Mouse (Mus musculus) gastrocnemius, postnatal 14 days (tissue): ENCODE measurements around the gene Tmem254b. TPM values are rescaled to one million over a fixed set of nuclear protein-coding genes. Genes with fewer than 3 reads are reported as not detected.
"Not testable (repeated sequence)": the region's sequence is repeated elsewhere in the genome, so short reads cannot be mapped to it uniquely, and the experiment has no call there.

Experiments used
- DNase-seq: peaks from one replicate; pipeline ENCODE4 v3.0.0; 2021; ENCODE audit warnings: mixed read lengths
- intact Hi-C: fragments of 180-260 bp; cut with DNase I; formaldehyde crosslinking; loops from one replicate; pipeline ENCODE4 v1.15.1; 2025; ENCODE audit warnings: low total_unique reads
- long read RNA-seq, 2 experiments: library from polyadenylated mRNA; stranded (forward); transcript quantifications; one replicate each; pipeline ENCODE4 v2.0.0; 2021
- total RNA-seq, 2 experiments: library from RNA; stranded (reverse); gene quantifications; 2 replicates each; pipeline ENCODE4 v1.2.3; 2021

Gene Tmem254b
- total RNA-seq = 1 to 10 TPM; 3.3 to 3.8 TPM
- long read RNA-seq, experiment 1, partial matches to known transcripts = 0 of 2 reads
- long read RNA-seq, experiment 1, other reads (novel, unspliced or antisense) = 0 of 2 reads
- long read RNA-seq, experiment 2, transcript Tmem254b-201 (4 exons, 1,447 nt) = major isoform, 8 of 8 reads
- long read RNA-seq, experiment 2, partial matches to known transcripts = 0 of 8 reads
- long read RNA-seq, experiment 2, other reads (novel, unspliced or antisense) = 0 of 8 reads

- DNase-seq, intact Hi-C loops: not testable (repeated sequence)
These were observed at the start of gene Tmem254b for GRCm38 (mm10) chr14:26206926-26207247. Tmem254b (minus strand) TSS chr14:26207041.

DNA sequence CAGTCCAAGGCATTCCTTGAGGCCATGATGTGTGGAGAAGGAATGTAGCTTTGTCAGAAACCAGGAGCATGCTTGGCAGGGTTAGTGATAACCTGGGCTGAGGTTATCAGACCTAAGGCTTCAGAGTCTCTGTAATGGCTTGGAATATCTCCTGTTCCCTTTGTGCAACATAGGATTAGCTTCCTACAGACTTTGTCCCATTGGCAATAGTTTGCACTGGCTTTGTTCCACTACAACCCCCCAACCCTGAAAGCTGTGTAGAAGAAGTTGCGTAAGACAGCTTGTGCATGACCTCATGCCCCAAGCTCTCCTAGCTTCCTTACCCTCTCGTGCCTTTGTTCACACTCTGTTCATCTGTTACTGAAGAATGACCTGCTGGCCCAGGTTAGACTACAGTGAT is 30.3 kb upstream of the Tmem254b start:
- intact Hi-C loops, DNase-seq: not testable (repeated sequence)

DNA sequence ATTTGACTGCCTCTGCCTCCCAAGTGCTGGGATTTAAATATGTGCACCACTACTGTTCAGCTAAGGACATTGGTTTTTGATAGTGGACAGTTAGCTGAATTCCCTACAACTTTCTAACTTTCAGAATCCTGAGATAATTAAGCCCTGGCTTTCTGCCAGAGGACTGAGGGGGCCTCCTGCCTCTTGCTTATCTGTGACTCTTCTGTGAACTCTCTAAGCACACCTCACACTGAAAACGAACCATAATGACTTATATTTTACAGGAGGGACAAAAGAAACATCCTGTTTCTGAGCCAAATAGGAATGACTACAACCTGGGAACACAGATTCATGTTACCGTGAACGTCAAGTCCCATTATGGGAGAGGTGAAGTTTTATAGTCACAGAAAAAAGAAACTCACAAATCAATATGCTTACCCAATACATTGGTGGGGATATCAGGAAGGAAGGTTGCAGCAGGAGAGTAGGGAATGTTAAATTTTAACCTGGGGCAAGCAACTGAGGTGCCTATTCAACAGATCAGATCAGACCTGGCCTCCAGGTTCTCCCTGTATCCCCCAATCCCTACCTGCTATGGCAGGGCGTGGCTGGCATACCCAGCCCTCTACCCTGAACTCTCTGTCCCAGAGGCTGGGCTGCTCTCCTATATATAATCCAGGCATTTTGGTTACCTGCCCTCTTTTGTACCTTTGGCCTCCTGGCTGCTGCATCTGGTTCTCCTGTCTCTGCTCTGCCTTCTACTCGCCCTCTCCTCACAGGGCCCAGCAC is 9.6 kb upstream of the Tmem254b start:
- intact Hi-C loops, DNase-seq: not testable (repeated sequence)

DNA sequence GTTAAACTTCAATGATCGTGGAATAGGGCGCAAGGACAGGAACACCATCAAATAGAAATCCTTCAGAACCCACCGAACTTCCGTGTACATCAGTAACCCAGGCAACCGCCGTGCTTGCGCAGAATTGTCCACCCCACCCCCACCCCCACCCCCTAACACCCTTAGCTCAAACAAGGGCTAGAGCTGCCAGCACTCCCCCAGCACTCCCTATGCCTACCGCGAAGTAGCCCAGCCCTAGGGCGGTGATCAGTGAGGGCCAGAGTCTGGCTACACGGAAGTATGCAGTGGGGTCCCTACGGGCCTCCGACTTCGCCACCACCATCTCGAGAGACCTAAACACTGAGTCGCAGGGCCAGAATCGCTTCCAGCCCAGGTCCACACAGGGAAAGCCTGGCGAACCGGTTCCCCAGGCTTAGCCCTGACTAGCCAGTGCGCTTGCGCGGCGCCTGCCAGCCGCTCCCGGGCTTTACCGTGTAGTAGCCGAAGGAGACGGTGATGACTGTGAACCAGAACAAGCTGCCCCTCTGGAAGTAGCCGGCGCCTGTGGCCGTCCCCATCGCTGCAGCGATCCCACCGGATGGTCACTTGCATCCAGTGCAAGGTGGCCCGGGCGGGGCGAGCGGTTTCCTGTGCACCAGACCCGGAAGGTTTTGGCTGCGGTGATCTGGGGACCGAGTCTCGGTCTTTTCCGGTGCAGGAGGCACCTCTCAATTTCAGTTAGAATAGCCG is 480 bp downstream of the Tmem254b start:
- DNase-seq, intact Hi-C loops: not testable (repeated sequence)

DNA sequence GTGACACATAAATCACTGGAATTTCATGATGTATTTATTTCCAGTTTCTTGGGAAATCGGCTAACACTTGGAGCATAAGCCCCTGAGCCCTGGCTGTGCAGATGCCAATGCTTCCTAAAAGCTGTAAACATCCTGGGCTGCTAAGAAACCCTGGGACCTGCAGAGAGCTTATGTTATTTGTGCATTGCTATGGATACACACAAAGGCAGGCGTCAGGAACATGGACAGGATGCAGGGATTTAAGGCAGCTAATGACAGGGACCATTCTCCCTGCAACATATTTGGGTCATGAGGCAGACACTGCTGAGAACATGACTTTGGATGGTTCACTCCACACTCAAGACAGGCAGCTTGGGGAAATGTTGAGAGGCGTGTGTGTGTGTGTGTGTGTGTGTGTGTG is 9.0 kb downstream of the Tmem254b start:
- intact Hi-C loops = not testable (repeated sequence)

DNA sequence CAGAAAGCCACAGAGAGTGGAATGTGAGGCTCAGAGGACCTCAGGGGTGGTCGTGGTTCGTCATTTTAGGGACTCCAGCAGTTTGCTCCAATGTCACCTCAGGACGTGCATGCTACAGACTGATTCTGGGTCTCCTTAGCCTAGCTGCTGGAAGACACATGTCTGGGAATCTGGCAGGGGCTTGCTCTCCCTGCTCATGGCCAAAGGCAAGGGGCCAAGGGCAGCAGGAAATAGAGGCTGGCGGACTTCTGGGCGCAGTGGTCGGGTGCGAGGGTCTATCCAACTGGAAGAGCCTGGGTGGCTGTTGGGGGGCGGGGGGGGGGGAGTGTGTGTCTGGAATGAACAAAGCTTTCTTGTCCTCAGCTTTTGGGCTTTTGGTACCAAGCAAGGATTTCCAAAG is 18.5 kb downstream of the Tmem254b start:
- intact Hi-C loops, DNase-seq: not testable (repeated sequence)

More for the DNA sequence above, 9.0 kb downstream of the Tmem254b start:
- DNase-seq = not testable (repeated sequence)

DNA sequence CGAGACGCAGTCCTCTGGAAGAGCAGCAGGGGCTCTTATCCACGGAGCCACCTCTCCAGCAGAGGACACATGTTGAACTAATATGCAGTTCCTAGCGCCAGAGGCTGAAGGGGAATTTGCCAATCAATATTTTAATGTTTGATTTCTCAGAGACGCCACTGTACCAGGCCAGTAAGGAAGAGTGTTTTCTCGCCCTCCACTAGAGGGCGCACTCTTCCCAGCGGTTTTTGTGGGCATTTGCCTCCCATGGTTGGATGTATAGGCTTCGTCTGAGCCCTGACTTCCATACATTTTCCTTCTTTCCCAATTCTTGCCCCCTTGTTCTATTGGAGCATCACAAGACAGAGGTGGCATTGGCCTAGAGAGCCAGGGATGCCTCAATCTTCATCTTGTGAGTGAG is 20.2 kb downstream of the Tmem254b start:
- intact Hi-C loops, DNase-seq: not testable (repeated sequence)

DNA sequence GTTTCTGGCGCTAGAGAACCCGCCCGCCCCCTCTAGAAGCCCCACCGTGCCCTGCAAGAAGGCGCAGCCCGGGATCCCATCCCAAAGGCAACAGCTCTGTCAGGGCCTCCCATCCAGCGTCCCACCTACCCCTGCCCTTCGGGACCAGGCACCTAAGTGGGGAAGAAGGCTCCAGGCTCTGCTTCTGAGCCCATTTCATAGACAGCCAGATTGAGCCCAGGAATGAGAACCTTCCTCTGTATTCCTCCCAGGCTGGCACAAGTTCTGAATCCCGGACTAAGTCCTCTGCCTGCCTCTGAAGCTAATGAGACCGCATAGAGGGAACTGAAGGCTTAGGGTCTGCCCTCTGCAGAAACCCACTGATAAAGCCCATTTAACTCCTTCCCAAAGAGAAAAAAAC is 24.5 kb downstream of the Tmem254b start, which contains the start of gene Plac9b:
Gene Plac9b (minus strand): TSS at position 101 of the 400 bp plus-strand sequence.
- DNase-seq, intact Hi-C loops: not testable (repeated sequence)

DNA sequence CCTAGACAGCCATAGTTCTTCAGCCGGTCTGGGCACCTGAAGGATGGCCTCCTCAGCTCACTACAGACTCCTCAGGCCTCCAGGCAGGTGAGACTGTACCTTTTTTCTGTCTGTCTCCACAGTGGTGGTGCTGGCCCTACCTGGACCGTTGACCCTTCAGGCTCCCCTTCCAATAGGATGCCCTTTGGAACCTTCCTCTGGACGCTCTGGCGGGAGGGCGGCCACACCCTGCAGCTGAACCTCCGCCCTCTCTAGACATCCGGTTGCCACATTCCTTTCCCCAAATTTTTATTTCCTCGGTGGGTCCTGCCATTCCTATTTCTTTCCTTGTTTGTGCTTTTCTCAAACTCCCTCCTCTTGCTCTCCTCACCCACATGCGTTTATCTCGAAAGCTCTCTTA is 25.2 kb downstream of the Tmem254b start:
- intact Hi-C loops, DNase-seq: not testable (repeated sequence)

DNA sequence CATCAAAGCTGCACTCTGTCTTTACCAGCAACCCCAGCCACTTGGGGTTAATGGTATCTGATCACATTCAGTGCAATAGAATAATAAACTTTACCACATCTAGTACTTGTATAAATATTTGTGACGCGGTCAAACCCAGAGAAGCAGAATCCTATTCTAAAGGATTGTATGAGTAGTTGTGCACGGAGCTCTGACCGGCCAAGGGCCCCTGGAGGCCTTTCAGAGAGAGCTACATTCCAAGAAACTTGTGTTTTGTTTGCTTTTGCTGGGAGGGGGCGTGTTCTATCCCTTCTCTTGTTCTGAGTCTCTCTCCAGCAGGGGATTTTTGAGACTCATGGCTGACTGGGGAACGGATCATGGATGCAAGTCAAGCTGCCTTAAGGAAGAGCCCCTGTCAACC is 31.8 kb downstream of the Tmem254b start:
- intact Hi-C loops, DNase-seq: not testable (repeated sequence)

GRCm38 (mm10) chr14:26173955-26174354 is 32.9 kb downstream of the Tmem254b start:
- intact Hi-C loops = not testable (repeated sequence)

DNA sequence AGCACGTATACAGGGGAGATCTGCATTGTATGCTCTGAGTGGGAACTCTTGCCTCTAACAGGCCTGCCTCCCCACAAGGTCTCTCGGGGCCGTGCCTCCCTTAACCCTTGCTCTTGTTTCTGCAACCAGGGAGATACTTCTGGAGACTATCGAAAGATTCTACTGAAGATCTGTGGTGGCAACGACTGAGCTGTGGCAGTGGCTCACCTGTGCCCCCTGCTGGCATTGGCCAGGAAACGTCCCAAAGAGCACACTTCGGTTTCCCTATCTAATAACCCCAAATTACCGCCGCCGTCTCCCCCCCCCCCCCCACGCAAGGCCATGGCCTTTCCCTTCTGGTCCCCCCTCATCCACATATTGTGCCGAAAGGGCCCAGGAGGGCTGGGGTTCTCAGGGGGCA is 41.6 kb downstream of the Tmem254b start:
- DNase-seq, intact Hi-C loops: not testable (repeated sequence)

More at GRCm38 (mm10) chr14:26173955-26174354, 32.9 kb downstream of the Tmem254b start:
- DNase-seq = not testable (repeated sequence)

GRCm38 (mm10) chr14:26162423-26162822 is 44.4 kb downstream of the Tmem254b start:
- DNase-seq, intact Hi-C loops: not testable (repeated sequence)

DNA sequence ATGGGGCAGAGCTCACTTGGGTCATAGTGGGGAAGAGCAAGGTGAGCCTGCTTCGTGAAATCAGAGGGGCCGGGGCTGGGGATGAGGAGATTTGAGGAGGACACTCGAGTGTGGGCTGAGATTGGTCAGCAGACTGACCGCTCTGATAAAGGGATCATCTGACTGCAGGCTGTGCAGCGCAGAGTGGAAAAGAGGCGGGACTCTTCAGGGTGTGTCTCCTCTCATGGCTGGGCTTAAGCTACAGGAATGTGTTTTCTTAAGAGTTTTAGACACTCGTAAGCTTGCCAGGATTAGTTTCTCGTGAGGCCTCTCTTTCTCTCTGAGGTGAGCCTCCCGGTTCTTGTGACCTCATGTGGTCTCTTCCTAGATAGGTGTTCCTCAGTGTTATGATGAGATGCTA is 45.7 kb downstream of the Tmem254b start:
- DNase-seq, intact Hi-C loops: not testable (repeated sequence)

DNA sequence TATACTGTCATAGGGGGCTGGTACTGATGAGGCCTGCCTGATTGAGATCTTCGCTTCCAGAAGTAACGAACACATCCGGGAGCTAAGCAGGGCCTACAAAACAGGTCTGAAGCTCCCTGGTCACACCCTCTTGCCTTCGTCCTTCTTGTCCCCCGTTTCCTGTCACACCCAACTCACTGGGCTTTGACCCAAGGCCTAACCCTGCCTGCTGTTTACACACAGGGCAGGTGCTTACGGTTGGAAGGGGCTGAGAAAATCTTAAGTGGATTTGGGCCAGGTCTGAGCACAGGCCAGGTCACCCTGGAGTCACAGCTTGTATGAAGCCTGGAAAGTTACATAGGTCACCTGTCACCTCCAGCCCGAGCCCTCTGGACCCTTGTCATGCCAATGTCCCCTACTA is 50.8 kb downstream of the Tmem254b start:
- intact Hi-C loops, DNase-seq: not testable (repeated sequence)

Other genes starting within 250 kb of the Tmem254b start
- gene Duxbl1, start 228.5 kb downstream of the Tmem254b start, total RNA-seq = under 1 TPM; 0.43 to 0.80 TPM
- gene Gm9780, start 164.3 kb downstream of the Tmem254b start, total RNA-seq = 10 to 100 TPM in 1 of 2 experiments, 1 to 10 TPM in 1; 7.5 to 11.7 TPM
- gene Tmem254c, start 139.7 kb downstream of the Tmem254b start, total RNA-seq = 10 to 100 TPM; 10.5 to 12.4 TPM
- not detected for gene Cphx2, start 125.5 kb downstream of the Tmem254b start, total RNA-seq
- not detected for gene Cphx3, start 124.7 kb downstream of the Tmem254b start, total RNA-seq
- gene Duxbl2, start 88.7 kb downstream of the Tmem254b start, total RNA-seq = under 1 TPM in 1 of 2 experiments, not detected in 1; 0.84 TPM
- gene Plac9b, start 24.6 kb downstream of the Tmem254b start, total RNA-seq = 10 to 100 TPM; 57.4 to 72.8 TPM
- gene Duxbl3, start 50.9 kb upstream of the Tmem254b start, total RNA-seq = under 1 TPM in 1 of 2 experiments, not detected in 1; 0.64 TPM